Mouse (Mus musculus): Measurements from ENCODE around the gene Mroh2a.

DNA sequence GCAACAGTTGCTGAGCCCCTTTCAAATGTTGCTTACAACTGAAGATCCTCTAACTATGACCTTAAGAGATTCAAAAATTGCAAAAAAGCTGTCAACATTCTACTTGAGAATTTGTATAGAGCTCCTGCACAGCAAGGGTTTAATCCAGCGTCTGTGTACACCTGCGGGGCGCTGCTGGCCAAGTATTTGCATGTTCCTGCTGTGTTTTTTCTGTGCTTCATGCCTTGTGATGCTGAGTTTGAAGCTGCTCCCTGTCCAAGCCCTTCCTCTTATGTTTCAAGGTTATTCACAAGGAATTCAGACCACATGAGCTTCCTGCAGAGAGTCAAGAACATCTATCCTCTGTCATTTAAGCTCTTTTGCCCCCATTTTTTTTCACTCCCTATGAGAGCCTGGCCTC is 34.6 kb upstream of the Mroh2a start:
- TF ChIP-seq CTCF (IDR thresholded peaks at IDR 0.05; ENCODE audit: extremely low read depth, insufficient read depth, low read length) = no peak
- no peak for TF ChIP-seq POLR2A (IDR thresholded peaks at IDR 0.05; ENCODE audit: extremely low read depth, insufficient read depth, low read length)

Data from cortical plate, adult 2 months (tissue).